Mouse (Mus musculus): ENCODE measurements around the gene Rsph14.

DNA sequence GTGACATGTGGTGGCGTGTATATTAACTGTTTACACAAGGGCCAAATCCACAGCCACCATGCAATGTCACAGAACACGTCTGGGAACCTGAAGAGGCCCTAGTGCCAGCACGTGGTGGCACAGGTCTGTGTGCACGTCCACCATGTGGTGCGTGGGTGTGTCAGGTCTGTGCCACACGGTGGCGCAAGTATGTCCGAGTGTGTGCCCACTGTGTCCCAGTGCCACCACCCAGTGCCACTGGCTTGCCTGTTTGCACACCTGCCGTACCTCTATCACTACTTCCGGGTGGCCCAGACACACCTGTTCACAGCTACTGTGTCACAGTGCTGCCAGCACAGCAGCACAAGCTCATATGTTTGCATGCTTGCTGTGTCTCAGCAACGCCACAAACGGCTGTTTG, 97.9 kb downstream of the Rsph14 start:
- TF ChIP-seq CTCF (IDR thresholded peaks at IDR 0.05; ENCODE audit: extremely low read depth, insufficient read depth, low read length) (no peak), POLR2A (IDR thresholded peaks at IDR 0.05; ENCODE audit: extremely low read depth, insufficient read depth, low read length) (no peak)

Measured in cortical plate, adult 2 months (tissue).